Mouse (Mus musculus): ENCODE data around the gene Hjurp. TPM values are rescaled to one million over a fixed set of nuclear protein-coding genes. Genes with fewer than 3 reads are reported as not detected.

Hjurp gene
- polyA plus RNA-seq, 1 experiment from 2014 or later, result 102 TPM

- no peak for DNase-seq (ENCODE audit: low spot score)
Measured at GRCm38 (mm10) chr1:88262255-88262654, 15.2 kb downstream of the Hjurp start.

DNA sequence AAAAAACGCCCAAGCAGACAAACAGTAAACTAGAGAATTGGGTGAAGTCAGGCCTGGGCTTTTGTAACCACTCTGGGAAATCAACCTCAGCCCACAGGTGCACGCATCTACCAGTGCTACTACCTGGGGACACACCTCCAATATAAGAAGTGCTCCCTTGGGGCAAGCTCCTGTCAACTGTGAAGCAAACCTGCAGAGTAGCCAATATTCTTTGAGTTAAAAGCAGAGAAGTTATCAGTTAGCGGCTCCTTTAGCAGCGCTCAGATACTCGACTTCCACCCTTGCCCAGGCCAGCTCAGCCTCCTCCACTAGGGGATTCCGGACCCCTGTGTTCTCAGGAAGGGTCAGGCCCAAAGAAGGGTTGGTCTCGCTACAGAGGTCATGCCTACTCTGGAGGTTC, 15.7 kb downstream of the Hjurp start:
- DNase-seq (ENCODE audit: low spot score), result no peak

DNA sequence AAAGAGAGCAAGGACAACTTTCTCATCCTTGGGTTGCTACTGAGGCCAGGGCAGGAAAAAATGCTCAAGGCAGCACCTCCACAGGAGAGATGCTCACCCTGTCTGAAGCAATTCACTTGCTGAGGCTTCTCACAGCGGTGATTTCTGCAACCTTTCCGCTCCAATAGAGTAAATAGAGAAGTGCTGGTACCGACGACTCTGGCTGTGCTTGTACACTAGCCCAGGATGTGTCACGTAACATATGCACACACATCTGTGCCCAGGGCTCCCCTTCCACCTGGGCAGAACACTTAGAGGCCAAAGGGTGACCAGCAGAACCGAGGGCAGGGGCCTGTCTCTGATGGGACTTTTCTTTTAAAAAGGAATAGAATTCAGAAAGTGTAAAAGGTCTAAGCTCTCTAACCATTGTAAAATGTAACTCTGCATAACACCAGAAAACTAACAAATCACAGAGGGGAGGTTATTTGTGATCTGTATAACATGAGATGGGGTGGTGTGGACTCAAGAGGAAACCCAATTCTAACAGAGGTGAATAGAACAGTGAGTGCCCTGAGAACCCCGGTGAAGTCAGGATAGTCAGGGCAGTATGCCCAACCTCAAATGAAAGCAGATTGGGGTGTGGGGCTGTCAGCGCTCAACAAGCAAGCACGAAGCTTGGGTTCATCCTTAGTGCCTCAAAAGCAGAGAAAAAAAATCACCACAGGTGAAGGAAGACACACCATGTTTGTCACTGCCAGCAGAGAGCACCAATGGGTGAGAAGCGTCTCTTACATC, 16.6 kb downstream of the Hjurp start:
- no peak for DNase-seq (ENCODE audit: low spot score)

DNA sequence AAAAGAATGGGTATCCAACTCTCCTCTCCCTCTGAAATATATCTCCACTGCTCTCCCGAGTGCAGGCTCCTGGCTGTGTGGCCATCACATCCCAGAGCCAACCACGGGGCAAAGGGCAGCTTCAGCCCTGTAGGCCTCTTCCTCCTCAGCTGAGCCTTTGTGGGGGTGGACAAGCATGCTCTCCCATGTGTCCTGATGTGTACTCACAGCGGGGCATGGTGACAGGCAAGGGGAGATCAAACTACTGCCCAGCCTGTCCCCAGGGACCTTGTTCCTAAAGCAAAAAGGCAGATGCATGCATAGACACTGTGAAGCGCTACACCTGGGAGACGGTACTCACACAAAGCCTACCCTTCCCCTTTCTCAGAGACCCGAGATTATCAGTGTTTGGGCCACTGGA, 17.3 kb downstream of the Hjurp start:
- DNase-seq (ENCODE audit: low spot score), result no peak

- no peak for DNase-seq (ENCODE audit: low spot score)
Measured at GRCm38 (mm10) chr1:88259643-88260024, 17.8 kb downstream of the Hjurp start.

DNA sequence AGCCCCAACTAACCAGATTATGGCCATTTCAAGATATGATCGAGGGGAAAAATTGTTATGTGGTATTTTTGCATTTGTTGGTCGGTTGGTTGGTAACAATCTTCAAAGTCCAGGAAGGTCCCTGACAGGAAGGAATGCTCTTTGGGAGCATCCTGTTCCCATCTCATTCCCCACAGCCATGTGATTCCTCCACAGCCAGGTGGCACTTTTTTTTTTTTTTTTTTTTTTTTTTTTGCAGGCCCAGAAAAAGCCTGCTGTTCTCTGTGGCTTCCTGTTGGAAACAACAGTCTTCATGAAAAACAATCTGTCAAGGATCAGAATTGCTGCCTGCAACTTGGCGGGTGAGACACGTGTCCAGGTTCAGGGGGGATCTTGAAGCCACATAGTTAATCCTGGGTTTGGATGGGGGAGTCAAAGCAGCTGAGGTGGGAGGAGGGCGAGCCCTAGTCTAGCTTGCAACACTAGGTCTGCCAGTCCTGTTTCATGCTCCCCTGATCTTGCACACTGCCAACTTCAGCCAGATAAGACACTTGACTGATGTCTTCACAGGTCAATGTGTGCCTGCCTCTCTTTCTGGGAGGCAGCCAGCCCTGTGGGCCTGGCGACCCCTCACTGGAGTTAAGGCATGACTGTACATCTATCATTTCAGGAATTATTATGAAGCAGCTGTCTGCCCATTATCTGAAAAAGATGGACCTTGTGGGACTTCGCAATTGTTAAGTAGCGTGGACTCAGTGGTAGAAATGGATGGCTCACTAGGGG, 18.4 kb downstream of the Hjurp start:
- DNase-seq (ENCODE audit: low spot score), result no peak

GRCm38 (mm10) chr1:88258361-88258760, 19.1 kb downstream of the Hjurp start:
- DNase-seq (ENCODE audit: low spot score), result no peak

DNA sequence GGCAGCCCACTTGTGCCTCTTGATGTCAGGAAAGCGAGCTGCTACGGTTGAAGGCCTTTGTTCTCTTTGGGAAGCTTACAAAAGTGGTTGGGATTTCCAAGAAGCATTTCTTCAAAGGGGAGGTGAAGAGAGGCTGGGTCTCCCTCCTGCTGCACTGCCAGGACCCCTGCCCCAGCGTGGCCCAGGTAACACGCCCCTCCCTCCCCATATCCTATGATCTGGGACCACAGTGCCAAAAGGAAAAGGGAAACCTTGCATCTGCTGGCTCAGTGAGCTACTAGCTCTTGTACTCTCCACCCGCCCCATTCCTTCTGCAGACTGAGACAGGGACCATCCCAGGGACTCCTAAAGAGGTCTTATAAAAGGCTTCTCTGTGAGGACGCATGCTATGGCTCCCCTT, 19.8 kb downstream of the Hjurp start:
- no peak for DNase-seq (ENCODE audit: low spot score)

- no peak for DNase-seq (ENCODE audit: low spot score)
Measured at GRCm38 (mm10) chr1:88256886-88257663, 20.4 kb downstream of the Hjurp start.

- DNase-seq (ENCODE audit: low spot score), result no peak
Measured at GRCm38 (mm10) chr1:88255989-88256754, 21.3 kb downstream of the Hjurp start.

DNA sequence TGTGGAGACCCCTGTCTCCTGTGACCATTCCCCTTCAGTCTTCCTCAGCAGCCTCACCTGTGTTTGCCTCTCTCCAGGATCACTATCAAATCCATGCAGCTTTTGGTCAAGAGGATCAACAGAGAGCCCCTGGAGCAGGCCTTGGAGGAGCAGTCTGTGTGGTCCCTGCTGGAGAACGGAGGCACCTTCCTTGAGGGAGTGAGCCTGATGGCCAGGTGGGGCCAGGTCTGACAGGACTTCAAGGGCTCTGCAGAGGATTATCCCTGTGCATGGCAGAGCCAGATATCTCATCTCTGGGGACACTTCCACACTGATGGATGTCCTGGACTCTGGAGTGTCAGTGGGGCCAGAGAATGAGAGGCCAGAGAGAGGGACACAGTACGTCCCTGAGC, 22.0 kb downstream of the Hjurp start:
- no peak for DNase-seq (ENCODE audit: low spot score)

GRCm38 (mm10) chr1:88254793-88255465, 22.5 kb downstream of the Hjurp start:
- DNase-seq (ENCODE audit: low spot score), result no peak

DNA sequence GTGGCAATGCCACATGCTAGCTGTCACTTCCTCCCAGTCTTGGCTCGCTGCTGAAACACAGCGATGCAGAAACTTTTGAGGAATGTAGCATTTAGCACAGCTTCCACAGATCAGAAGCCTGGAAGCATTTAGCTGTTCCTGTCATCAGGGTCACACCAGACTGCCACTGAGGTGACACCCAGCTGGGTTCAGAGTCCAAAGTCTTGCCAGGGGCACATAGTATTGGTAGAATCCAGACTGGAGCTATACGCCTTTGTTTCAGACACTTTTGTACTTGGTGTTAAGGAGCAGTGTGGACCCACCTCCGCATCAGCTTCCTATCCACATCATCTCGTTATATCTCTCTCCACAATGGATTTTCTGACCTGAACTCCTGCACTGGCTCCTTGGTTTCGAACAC, 23.9 kb downstream of the Hjurp start:
- no peak for DNase-seq (ENCODE audit: low spot score)

GRCm38 (mm10) chr1:88253106-88253505, 24.3 kb downstream of the Hjurp start:
- DNase-seq (ENCODE audit: low spot score), result no peak

- no peak for DNase-seq (ENCODE audit: low spot score)
Measured at GRCm38 (mm10) chr1:88250023-88250422, 27.4 kb downstream of the Hjurp start.

DNA sequence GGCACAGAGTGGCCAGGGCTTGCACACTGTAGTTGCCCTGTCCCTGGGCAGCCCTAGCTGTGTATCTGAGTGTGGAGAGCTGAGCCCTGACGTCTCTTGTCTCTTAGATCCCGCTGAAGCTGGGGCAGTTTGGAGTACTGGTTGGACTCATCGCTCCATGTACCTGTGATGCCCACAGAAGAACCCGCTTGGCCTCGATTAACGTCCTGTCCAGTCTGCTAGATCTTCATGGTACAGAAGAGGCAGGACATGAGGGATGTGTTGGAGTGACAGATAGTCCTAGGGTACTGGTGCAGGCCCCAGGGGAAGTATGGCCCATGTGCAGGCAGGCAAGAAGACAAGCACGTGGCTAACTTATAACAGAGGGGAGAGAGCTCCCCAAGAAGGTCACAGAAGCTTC, 27.8 kb downstream of the Hjurp start:
- no peak for DNase-seq (ENCODE audit: low spot score)

GRCm38 (mm10) chr1:88248658-88249057, 28.8 kb downstream of the Hjurp start:
- DNase-seq (ENCODE audit: low spot score), result no peak

DNA sequence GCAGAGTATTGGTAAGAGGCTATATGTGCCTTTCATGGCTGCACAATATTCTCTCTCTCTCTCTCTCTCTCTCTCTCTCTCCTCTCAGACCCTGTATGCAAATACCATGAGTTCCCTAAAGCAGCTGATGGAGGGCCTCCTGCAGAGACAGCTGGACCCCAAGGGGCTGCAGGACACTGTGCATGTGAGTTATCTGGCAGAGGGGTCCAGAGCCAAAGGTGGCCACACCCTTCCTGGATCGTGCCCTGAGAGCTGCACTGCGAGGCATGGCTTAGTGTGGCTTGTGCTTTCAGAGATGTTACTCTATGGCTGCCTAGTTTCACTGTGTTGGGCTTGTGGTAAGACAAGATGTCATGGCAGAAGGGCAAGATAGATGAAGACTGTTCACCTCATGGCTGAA, 29.8 kb downstream of the Hjurp start:
- DNase-seq (ENCODE audit: low spot score), result no peak

DNA sequence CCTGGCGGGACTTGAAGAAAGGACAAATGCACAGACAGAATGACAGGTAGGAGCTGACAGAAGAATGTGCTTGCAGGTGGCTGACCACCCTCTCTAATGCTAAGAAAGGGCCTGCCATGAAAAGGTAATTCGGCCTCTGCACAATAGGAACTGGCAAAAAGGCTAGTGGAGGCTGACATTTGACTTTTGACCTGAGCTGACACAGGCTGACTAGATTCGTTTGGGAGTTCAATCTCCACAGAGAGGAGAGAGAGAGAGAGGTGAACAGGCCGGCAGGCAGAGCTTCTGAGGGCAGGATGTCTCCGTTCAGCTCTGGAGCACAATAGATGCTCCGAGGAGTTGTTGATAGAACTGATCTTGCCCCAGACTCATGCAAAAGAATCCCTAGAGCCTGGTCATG, 31.0 kb downstream of the Hjurp start:
- no peak for DNase-seq (ENCODE audit: low spot score)

GRCm38 (mm10) chr1:88245881-88246280, 31.6 kb downstream of the Hjurp start:
- no peak for DNase-seq (ENCODE audit: low spot score)

DNA sequence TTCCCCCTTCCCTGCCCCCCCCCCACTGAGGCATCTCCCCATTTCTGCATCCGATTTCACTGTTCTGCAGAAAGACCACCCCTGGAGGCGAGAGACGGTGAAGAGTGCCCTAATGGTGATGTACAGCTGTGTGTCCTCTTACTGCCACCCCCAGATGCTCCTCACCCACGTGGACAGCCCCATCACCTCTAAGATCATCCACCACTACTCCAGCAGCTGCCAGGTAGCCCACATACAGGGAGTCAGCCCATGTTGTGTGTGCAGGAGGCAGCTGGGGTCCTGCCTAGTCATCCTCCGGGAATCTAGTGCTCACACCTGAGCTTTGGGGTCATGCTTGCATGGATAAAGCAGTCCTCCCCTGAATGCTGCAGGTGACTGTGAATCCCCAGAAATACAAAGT, 33.6 kb downstream of the Hjurp start:
- no peak for DNase-seq (ENCODE audit: low spot score)

All from thymus, postnatal 0 days (tissue).